Mouse (Mus musculus) hindbrain, embryonic 10.5 days (tissue): Measurements from ENCODE around the gene H2-Q4. TPM values are rescaled to one million over a fixed set of nuclear protein-coding genes. Genes with fewer than 3 reads are reported as not detected.
"Not testable (repeated sequence)": the region's sequence is repeated elsewhere in the genome, so short reads cannot be mapped to it uniquely, and the experiment has no call there.

Source experiments
- DNase-seq: peaks from one replicate; pipeline ENCODE4 v3.0.0-alpha.2; 2017; ENCODE audit warnings: low spot score
- H3K27ac ChIP-seq: fragments of 300-500 bp; sonication (generic); 2 replicates; pipeline ENCODE4 v1.5.1; 2016; ENCODE audit warnings: mild to moderate bottlenecking, moderate library complexity
- H3K27me3 ChIP-seq: fragments of 300-500 bp; sonication (generic); 2 replicates; pipeline ENCODE4 v1.6.1; 2016; ENCODE audit warnings: mild to moderate bottlenecking; ENCODE audit not compliant: poor library complexity, insufficient read depth, severe bottlenecking
- H3K36me3 ChIP-seq: fragments of 300-500 bp; sonication (generic); 2 replicates; pipeline ENCODE4 v1.6.1; 2016; ENCODE audit warnings: mild to moderate bottlenecking, moderate library complexity
- H3K4me1 ChIP-seq: fragments of 300-500 bp; sonication (generic); replicated peaks from 2 replicates; pipeline ENCODE4 v1.6.1; 2016; ENCODE audit warnings: mild to moderate bottlenecking
- H3K4me3 ChIP-seq: fragments of 300-500 bp; sonication (generic); 2 replicates; pipeline ENCODE4 v1.5.1; 2016; ENCODE audit warnings: mild to moderate bottlenecking, moderate library complexity
- H3K9me3 ChIP-seq: fragments of 300-500 bp; sonication (generic); 2 replicates; pipeline ENCODE4 v1.6.1; 2016; ENCODE audit warnings: mild to moderate bottlenecking, moderate library complexity
- WGBS: fragments of 180-500 bp; shearing (Covaris S2); methylation state at CpG from one replicate; pipeline ENCODE4 v1.1.7; 2016; 5-methylcytosine and 5-hydroxymethylcytosine counted together
- polyA plus RNA-seq: library from polyadenylated mRNA; unstranded; fragments of >200 nt; fragmentation: Nextera tagmentation; extraction: Ambion mirVana; gene quantifications from 2 replicates; pipeline ENCODE4 v1.2.1, GENCODE M21; 2016

The H2-Q4 gene
- polyA plus RNA-seq = 2.2 and 2.9 TPM in 2 replicates

GRCm38 (mm10) chr17:35379369-35379728, at the start of gene H2-Q4:
Gene H2-Q4 (plus strand): TSS chr17:35379617.
- Histone ChIP-seq H3K36me3 (0 out of 2 replicates have a peak, but pooled peaks cover 2% of the 10 kb centered on the region), H3K9me3 (peaks cover 13% of the 10 kb centered on the region), H3K27ac (peak within 1 kb of the TSS; percentile 85), H3K4me1 (peaks cover 14% of the 10 kb centered on the region), H3K27me3 (peaks cover 36% of the 10 kb centered on the region), H3K4me3 (peak within 1 kb of the TSS; percentile 68)
- under 1% methylated on average over 16 of the region's 16 CpGs for WGBS
- peak; percentile 85 for DNase-seq

- H3K4me1 ChIP-seq, H3K4me3 ChIP-seq, H3K27me3 ChIP-seq, DNase-seq, H3K36me3 ChIP-seq, H3K9me3 ChIP-seq, H3K27ac ChIP-seq: not testable (repeated sequence)
- 58% methylated on average over 3 of the region's 3 CpGs for WGBS
These were observed 49.7 kb upstream of the H2-Q4 start for GRCm38 (mm10) chr17:35329714-35330113.

- not testable (repeated sequence) for H3K36me3 ChIP-seq, H3K9me3 ChIP-seq, DNase-seq, H3K27ac ChIP-seq, H3K27me3 ChIP-seq, H3K4me3 ChIP-seq, H3K4me1 ChIP-seq
- 76% methylated on average over 6 of the region's 6 CpGs for WGBS
These were observed 47.9 kb upstream of the H2-Q4 start for GRCm38 (mm10) chr17:35331546-35331945.

- Histone ChIP-seq H3K9me3 (no peaks in the 10 kb centered on the region), H3K4me3 (peak within 1 kb of the TSS; percentile 55), H3K4me1 (peaks cover 13% of the 10 kb centered on the region), H3K27ac (no peak within 1 kb of the TSS; the same call in 1 of the 2 replicates), H3K36me3 (no peaks in the 10 kb centered on the region), H3K27me3 (peaks cover 57% of the 10 kb centered on the region)
- 1% methylated on average over 40 of the region's 40 CpGs for WGBS
- DNase-seq = peak; percentile 27
These were observed 37.2 kb upstream of the H2-Q4 start, which contains the start of gene H2-Q2 for GRCm38 (mm10) chr17:35342071-35342671. Gene H2-Q2 (plus strand): TSS chr17:35342242.

- peak; percentile 12 for DNase-seq
- 3% methylated on average over 46 of the region's 46 CpGs for WGBS
- H3K27me3 ChIP-seq = peaks cover 57% of the 10 kb centered on the region
- no peak overlapping the region for H3K27ac ChIP-seq
- H3K9me3 ChIP-seq = no peaks in the 10 kb centered on the region
- H3K36me3 ChIP-seq = no peaks in the 10 kb centered on the region
- H3K4me1 ChIP-seq = peaks cover 13% of the 10 kb centered on the region
- peak overlapping the region; percentile 55 for H3K4me3 ChIP-seq
These were observed 36.5 kb upstream of the H2-Q4 start for GRCm38 (mm10) chr17:35342711-35343476.

GRCm38 (mm10) chr17:35347659-35348058, 31.8 kb upstream of the H2-Q4 start:
- peaks cover 27% of the 10 kb centered on the region for H3K27me3 ChIP-seq
- H3K27ac ChIP-seq, H3K4me3 ChIP-seq, H3K36me3 ChIP-seq, H3K9me3 ChIP-seq, DNase-seq, H3K4me1 ChIP-seq: not testable (repeated sequence)

- not testable (repeated sequence) for DNase-seq, H3K27me3 ChIP-seq, H3K9me3 ChIP-seq, H3K4me3 ChIP-seq, H3K4me1 ChIP-seq, H3K36me3 ChIP-seq, H3K27ac ChIP-seq
- 76% methylated on average over 6 of the region's 6 CpGs for WGBS
These were observed 26.1 kb upstream of the H2-Q4 start for GRCm38 (mm10) chr17:35353275-35353674.

- Histone ChIP-seq H3K36me3 (no peaks in the 10 kb centered on the region), H3K27ac (no peak overlapping the region), H3K4me3 (no peak overlapping the region), H3K9me3 (no peaks in the 10 kb centered on the region), H3K4me1 (peaks cover 5% of the 10 kb centered on the region), H3K27me3 (peaks cover 17% of the 10 kb centered on the region)
- DNase-seq = no peak
- 84% methylated on average over 2 of the region's 2 CpGs for WGBS
These were observed 25.3 kb upstream of the H2-Q4 start for GRCm38 (mm10) chr17:35354071-35354470.

GRCm38 (mm10) chr17:35357086-35357485, 22.3 kb upstream of the H2-Q4 start:
- no peaks in the 10 kb centered on the region for H3K36me3 ChIP-seq
- H3K27me3 ChIP-seq = peaks cover 27% of the 10 kb centered on the region
- H3K4me1 ChIP-seq = peaks cover 11% of the 10 kb centered on the region
- H3K4me3 ChIP-seq = no peak overlapping the region
- no peak for DNase-seq
- no peak overlapping the region for H3K27ac ChIP-seq
- no peaks in the 10 kb centered on the region for H3K9me3 ChIP-seq
- 43% methylated on average over 1 of the region's 1 CpGs for WGBS

- no peaks in the 10 kb centered on the region for H3K36me3 ChIP-seq
- peaks cover 27% of the 10 kb centered on the region for H3K27me3 ChIP-seq
- H3K9me3 ChIP-seq = peaks cover 11% of the 10 kb centered on the region
- H3K27ac ChIP-seq = peak overlapping the region; percentile 50; the same call in 1 of the 2 replicates
- peak overlapping the region; percentile 52 for H3K4me3 ChIP-seq
- H3K4me1 ChIP-seq = peaks cover 11% of the 10 kb centered on the region
- peak; percentile 22 for DNase-seq
- WGBS = 12% methylated on average over 38 of the region's 38 CpGs
These were observed 20.5 kb upstream of the H2-Q4 start for GRCm38 (mm10) chr17:35358763-35359469.

GRCm38 (mm10) chr17:35359470-35359862, 20.0 kb upstream of the H2-Q4 start:
- Histone ChIP-seq H3K36me3 (no peaks in the 10 kb centered on the region), H3K4me3 (peak overlapping the region; percentile 52), H3K27me3 (peaks cover 27% of the 10 kb centered on the region), H3K4me1 (peaks cover 11% of the 10 kb centered on the region), H3K27ac (no peak overlapping the region), H3K9me3 (peaks cover 11% of the 10 kb centered on the region)
- 19% methylated on average over 21 of the region's 21 CpGs for whole genome bisulfite sequencing
- no peak for DNase-seq

- under 1% methylated on average over 70 of the region's 70 CpGs for WGBS
- Histone ChIP-seq H3K27me3 (peaks cover 36% of the 10 kb centered on the region), H3K36me3 (0 out of 2 replicates have a peak, but pooled peaks cover 2% of the 10 kb centered on the region), H3K9me3 (peaks cover 13% of the 10 kb centered on the region), H3K27ac (peak overlapping the region; percentile 85), H3K4me3 (peak overlapping the region; percentile 68), H3K4me1 (peaks cover 14% of the 10 kb centered on the region)
- no peak for DNase-seq
These were observed 473 bp downstream of the H2-Q4 start for GRCm38 (mm10) chr17:35379729-35380451.
